Mouse (Mus musculus): ENCODE measurements around the gene 5031439G07Rik.
A peak's percentile ranks its signal among the peaks of the same experiment; 100 is the strongest.

The 5031439G07Rik gene

DNA sequence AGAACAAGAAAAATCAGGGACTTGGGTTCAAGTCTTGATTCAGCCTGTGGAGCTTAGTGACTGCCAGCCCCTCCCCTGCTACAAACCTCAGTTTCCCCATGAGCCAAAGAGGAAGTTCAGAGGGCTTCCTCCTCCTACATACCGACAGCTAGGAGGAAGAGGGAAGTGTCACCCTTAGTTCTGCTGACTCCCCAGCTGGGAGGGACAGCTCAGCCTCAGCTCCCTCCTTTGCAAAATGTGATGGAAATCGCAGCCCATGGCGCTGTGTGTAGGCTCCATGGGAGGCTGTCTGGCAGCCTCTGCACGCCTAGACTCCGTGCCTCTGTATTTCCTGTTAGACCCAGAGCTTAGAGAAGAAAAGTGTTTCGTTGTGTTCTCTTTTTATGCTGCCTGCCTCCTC is 6.1 kb upstream of the 5031439G07Rik start:
- no peak for DNase-seq (ENCODE audit: low read depth)

- no peak for DNase-seq (ENCODE audit: low read depth)
These were observed 1.4 kb upstream of the 5031439G07Rik start for GRCm38 (mm10) chr15:84989771-84990170.

GRCm38 (mm10) chr15:84989098-84989497 is 747 bp upstream of the 5031439G07Rik start:
- no peak for DNase-seq (ENCODE audit: low read depth)

DNA sequence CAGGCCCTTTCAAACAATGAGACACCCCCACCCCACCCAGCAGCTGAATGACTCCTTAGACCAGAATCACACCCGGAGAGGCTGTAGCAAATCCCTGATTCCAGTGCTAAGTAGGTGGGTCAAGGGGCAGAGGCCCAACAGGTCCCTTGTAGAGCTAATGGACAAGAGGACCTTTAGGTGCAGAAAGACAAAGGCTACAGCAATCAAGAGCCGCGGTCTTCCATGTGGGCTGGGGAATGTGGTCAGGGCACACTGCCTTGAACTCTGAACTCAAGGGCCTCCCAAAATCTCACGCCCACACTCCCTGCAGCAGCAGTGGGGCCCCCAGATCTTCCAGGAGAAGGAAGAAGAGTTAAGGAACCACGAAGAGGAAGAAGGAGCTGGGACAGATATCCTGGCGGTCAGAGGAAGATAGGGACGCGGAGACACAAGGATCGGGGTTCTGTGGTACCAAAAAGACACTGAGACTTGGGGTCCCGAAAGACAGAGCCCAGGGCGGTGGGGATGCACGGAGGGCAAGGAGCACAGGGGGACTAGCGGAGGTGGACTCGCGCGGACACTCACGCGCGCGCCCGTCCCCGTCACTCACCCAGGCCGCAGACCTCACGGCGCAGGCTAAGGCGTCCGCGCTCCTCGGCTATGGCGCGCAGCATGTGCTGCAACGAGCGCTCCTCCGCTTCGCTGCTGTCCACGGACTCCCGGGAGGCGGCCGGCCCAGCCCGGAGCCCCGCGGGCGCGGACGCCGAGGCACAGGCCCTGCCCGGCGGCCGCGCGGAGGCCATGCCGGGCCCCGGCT is 1.1 kb downstream of the 5031439G07Rik start:
- DNase-seq (ENCODE audit: low read depth), result no peak

- DNase-seq (ENCODE audit: low read depth), result no peak
These were observed 2.0 kb downstream of the 5031439G07Rik start for GRCm38 (mm10) chr15:84986171-84987019.

GRCm38 (mm10) chr15:84985516-84986160 is 2.7 kb downstream of the 5031439G07Rik start:
- DNase-seq (ENCODE audit: low read depth), result no peak

GRCm38 (mm10) chr15:84983721-84984120 is 4.6 kb downstream of the 5031439G07Rik start:
- DNase-seq (ENCODE audit: low read depth), result no peak

DNA sequence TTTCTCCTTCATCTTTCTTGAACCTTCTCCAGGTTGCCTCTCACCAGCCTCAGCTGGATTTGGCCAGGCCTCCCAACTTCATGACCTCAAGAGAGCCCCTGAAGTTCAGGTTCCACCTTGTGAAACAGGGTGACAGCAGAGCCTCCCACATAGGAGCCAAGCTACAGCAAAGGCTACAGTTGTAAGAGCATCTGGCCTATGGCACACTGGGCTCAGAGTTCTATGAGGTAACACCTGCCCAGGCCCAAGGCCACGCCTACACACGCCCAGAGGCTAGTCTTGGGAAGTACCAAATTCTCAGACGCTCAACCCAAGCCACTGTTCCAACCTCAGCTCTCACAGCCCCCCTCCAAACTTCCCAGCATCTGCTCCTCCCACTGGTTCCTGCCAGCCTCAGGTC is 5.5 kb downstream of the 5031439G07Rik start:
- DNase-seq (ENCODE audit: low read depth), result no peak

DNA sequence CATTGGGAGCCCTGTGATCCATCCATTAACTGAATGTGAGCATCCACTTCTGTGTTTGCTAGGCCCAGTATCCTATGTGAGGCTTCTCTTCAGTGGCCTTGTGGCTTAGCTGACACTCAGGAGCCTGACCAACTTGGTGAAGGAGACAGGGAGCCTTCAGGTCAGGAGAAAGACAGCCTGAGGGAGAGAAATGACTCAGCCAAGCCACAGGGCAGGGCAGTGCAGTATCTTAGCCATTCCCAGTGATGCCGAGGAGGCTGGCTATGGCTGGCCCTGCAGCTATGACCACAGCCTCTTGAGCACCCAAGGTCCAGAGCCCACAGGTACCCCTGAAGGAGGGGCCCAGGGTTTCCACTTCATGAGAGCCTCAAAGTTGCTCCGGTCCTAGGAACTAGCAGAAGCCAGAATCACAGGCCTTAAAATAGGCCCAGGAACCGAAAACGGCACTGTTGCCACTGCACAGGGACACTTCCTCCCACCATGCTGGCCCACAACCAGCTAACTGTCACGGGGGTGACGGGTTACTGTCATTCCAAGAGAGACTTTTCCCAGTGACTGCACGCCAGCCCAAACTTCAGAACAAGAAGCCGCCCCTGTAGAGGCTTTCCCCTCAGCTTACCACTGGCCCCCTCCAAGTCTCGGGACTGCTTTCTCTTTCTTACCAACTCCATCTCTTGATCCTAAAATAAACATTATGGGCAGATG is 6.6 kb downstream of the 5031439G07Rik start:
- no peak for DNase-seq (ENCODE audit: low read depth)

DNA sequence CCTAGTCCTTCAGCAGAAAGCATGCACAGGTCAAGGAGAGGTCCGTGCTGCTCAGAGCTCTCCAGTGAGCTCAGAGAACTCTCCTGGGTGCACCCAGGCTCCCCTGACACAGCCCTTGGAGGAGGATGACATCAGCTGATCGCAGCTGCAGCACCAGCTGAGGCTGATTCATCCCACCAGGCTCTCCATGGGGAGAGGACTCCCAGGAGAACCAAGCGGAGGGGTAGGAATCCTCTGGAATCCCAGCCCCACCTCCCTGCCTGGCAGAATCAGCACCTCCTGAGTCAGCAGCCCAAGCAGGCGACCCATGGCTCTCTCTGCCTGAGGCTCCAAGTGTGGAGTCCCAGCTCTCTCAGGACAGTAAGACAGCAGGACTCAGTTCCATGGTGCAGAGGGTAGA is 12.6 kb downstream of the 5031439G07Rik start:
- peak; percentile 78 for DNase-seq (ENCODE audit: low read depth)

- no peak for DNase-seq (ENCODE audit: low read depth)
These were observed 14.8 kb downstream of the 5031439G07Rik start for GRCm38 (mm10) chr15:84973544-84973871.

DNA sequence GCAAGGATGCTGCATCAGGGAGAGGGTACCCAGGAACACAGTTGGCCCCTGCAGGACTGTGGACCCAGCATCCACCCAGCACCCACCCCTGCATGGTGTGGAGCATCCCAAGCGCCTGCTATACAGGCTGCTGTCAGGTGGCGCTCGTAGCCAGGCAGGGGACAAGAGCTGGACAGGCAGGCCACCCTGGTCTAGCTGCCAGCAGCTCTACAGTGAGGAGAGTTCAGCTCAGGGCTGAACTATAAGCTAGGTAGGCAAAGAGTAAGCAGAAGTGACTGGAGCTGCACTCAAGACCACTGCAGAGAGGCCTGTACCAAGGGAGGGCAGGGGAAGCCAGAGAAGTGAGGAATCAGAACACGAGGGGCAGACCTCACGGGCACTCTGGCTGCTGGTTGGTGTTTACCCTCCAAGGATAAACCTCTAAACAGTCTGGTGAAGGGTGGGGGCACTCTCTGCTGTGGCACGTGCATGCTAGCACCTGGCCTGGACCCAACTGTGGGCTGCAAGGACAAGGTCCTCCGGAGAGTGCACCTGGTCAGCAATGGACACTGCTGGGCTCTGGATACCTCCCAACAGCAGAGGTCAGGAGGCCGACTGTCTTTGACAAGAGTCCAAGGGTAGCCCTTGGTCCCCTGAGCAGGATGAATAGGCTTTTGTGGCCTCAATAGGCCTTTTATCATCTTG is 15.3 kb downstream of the 5031439G07Rik start:
- DNase-seq (ENCODE audit: low read depth), result no peak

DNA sequence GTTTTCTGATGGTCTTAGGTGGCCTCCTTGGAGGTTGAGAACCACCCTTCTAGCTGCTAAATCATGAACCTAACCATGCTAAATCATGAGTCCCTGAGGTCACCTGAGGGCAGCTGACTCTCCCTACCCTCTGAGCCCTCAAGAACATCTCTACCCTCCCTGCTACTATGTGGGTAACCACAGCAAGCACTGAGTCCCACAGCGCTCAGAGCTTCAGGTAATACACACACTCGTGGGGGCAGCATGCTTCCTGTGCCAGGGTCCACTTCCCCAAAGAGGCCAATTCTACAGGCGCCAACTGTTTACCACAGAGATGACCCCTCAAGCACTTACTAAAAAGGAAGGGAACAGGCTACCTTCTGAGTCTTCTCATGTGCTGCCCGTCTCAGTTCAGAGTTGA is 19.8 kb downstream of the 5031439G07Rik start:
- DNase-seq (ENCODE audit: low read depth), result no peak

DNA sequence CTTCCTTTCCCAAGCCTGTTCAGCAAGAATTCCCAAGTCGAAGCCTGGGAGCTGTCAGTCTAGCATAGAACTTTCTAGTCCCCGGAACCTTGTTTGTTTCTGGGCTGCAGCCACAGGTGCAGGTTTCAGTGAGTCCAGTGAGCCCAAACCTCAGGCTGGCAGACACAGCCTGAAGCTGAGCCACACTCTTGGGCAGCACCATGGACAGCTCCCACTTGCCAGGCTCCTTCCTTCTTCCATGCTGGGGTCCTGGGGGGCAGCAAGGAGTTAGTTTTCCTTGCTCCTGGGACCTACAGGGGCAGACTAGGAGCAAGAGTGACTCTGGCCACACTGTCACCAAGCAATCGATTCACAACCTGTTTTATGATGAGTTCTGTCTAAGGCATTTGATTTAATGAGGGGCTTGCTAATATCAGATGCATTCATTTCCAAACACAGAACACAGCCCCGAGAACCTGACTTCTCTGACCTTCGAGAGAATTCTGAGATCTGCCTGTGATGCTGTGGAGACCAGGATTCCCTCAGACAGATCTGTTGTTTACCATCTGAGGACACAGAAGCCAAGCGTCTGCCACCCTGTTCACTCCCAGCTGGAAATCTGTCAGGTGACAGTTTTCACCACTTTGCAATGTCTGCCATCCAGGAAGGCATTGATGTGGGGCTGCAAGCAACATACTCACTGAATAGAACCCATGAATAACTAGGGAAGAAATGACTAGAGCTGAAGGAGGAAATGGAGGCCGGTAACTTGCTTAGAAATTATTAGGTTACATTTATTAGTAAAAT is 22.6 kb downstream of the 5031439G07Rik start:
- DNase-seq (ENCODE audit: low read depth), result no peak

GRCm38 (mm10) chr15:84964771-84965170 is 23.6 kb downstream of the 5031439G07Rik start:
- no peak for DNase-seq (ENCODE audit: low read depth)

DNA sequence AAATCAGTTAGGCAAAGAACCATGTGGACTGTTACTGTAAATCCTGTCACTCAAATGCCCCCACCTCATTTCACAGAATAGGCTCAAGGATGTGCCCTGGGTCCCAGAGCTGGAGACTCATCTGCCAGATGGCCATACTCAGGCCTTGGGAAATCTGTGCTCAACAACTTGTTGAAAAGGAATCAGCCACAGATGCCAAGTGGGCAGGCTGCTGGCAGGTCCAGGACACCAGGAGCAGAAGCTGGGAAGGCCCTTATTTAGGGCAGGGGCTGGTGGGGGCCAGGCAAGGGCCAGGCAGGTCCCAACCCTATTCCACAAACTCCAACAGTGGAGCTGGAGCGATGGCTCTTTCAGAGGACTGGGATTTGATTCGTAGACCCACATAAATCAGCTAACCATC is 25.8 kb downstream of the 5031439G07Rik start:
- no peak for DNase-seq (ENCODE audit: low read depth)

DNA sequence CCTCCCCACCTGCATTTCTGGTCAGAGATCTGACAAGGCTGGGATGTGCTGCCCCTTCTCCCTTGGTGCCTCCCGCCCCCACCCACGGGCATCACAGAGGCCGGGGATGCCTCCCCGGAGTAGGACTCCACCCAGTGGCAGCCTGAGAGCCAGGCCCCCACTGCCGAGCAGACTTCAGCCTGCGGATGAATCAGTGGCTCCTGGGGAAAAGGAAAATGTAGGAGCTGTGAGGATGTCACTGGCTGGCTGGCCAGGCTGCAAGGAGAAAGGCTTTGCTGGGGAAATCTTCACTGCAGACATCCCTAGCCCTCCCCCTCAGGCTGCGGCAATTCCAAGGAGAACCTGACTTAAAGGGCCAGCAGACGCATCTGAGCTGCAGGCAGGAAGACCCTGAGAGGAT is 27.7 kb downstream of the 5031439G07Rik start:
- no peak for DNase-seq (ENCODE audit: low read depth)

GRCm38 (mm10) chr15:84959891-84960290 is 28.5 kb downstream of the 5031439G07Rik start:
- DNase-seq (ENCODE audit: low read depth), result no peak

GRCm38 (mm10) chr15:84958331-84958730 is 30.0 kb downstream of the 5031439G07Rik start:
- DNase-seq (ENCODE audit: low read depth), result no peak

DNA sequence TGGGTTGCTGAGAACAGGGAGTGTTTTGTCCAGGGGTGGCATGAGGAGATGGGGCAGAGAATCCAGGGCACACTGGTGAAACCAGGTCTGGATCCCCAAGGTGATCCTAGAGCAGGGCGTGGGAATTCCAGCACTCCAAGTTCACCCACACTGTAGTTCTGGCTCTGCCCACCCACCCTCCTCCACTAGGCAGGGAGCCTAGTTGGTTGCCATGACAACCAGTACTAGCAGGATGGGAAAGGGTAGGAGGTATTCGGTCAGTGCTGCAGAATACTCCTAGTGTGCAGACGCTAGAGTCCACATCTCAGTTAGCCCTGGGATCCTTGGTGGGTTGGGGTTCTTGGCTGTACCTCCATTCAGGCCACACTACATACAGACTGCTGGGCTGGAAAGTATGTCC is 30.5 kb downstream of the 5031439G07Rik start:
- DNase-seq (ENCODE audit: low read depth), result no peak

- DNase-seq (ENCODE audit: low read depth), result no peak
These were observed 35.1 kb downstream of the 5031439G07Rik start for GRCm38 (mm10) chr15:84953259-84953658.
